Mouse (Mus musculus): Measurements from ENCODE around the gene Scube3.

The Scube3 gene

GRCm38 (mm10) chr17:28176775-28177539, 35.0 kb downstream of the Scube3 start, which contains the start of gene Zfp523:
Zfp523 (plus strand) TSS chr17:28177129.
- peak; percentile 95 for DNase-seq (ENCODE audit: low read depth, low spot score)

GRCm38 (mm10) chr17:28177540-28178046, 35.7 kb downstream of the Scube3 start:
- DNase-seq (ENCODE audit: low read depth, low spot score) = peak; percentile 57

DNA sequence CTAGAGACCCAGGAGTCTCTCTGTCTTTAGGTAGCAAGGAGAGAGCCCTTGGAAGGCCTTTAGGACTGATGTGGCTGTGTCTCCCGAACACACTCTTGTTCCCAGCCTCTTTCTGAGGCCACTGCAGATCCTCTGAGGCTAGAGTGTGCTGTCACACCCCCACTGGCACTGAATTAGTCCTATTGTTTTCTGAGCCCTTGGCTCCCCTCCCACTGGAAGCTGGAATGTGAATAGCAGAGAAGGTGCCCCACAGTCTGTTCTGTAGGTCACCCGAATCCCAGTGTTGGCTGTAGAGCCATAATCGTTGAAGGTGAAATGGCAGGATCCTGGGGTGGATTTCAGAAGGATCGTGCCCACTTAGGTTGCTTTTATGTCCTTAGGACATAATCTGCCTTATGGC, 38.4 kb downstream of the Scube3 start:
- peak; percentile 56 for DNase-seq (ENCODE audit: low read depth, low spot score)

GRCm38 (mm10) chr17:28180783-28181544, 39.0 kb downstream of the Scube3 start:
- DNase-seq (ENCODE audit: low read depth, low spot score) = no peak

- peak; percentile 40 for DNase-seq (ENCODE audit: low read depth, low spot score)
Observed at GRCm38 (mm10) chr17:28184971-28185638, 43.2 kb downstream of the Scube3 start.

- no peak for DNase-seq (ENCODE audit: low read depth, low spot score)
Observed at GRCm38 (mm10) chr17:28188313-28188712, 46.4 kb downstream of the Scube3 start.

GRCm38 (mm10) chr17:28192754-28193153, 50.8 kb downstream of the Scube3 start:
- no peak for DNase-seq (ENCODE audit: low read depth, low spot score)

GRCm38 (mm10) chr17:28193559-28193958, 51.6 kb downstream of the Scube3 start:
- peak; percentile 48 for DNase-seq (ENCODE audit: low read depth, low spot score)

DNA sequence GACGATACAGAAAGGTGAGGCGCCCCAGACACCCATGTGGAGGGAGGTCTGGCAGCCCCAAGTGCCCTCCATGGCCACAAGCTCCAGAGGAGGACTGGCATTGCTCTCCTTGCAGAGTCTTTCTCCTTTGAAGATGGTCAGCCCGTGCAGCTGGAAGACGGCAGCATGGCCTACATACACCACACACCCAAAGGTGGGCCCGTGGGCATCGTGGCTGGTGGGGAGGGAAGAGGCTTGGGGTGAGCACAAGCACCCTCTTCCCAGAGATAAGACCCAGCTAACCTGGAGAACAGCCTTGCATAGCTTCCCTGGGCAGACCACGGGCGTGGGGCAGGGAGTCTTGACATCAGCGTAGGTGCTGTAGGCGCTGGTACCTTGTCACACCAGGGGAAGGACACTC, 53.1 kb downstream of the Scube3 start:
- no peak for DNase-seq (ENCODE audit: low read depth, low spot score)

GRCm38 (mm10) chr17:28197646-28198045, 55.7 kb downstream of the Scube3 start:
- no peak for DNase-seq (ENCODE audit: low read depth, low spot score)

DNA sequence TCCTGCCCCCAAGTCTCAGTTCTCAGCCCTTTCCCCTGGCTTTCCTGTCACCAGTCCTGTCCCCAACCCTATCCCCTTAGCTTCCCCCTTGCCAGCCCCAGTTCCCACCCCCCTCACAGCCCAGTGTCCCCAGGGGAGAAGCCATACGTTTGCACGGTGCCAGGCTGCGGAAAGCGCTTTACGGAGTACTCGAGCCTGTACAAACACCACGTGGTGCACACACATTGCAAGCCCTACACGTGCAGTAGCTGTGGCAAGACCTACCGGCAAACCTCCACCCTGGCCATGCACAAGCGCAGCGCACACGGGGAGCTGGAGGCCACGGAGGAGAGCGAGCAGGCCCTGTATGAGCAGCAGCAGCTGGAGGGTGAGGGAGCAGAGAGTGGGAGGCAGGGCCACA, 60.0 kb downstream of the Scube3 start:
- DNase-seq (ENCODE audit: low read depth, low spot score) = no peak

DNA sequence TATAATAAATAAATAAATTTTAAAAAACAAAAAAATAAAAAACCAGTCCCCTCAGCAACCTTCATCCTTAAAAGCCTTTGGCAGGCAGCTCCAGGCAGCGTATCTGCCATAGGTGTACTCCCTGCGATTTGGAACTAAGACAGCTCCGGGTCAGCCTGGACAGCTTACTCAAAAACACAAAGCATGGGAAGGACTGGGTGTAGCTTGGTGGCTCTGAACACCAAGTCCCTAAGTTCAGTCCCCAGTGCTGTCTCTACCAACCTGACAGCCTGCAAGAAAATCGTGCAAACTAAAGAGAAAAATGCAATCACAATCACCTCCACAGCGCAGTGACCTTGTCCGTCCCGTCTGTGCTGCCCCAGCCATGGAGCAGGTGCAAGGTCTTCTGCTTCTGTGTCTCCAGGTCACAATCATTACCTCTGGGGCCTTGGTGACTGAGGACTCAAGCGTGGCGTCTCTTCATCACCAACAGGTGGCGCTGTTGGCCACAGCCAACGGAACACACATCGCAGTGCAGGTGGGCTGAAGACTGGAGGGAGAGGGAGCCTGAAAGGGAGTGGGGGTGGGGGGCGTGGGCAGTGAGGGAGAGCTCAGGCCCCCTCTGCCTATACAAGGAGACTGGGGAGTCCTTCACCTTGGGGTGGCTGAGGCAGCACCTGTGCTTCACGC, 62.2 kb downstream of the Scube3 start:
- DNase-seq (ENCODE audit: low read depth, low spot score) = peak; percentile 74

DNA sequence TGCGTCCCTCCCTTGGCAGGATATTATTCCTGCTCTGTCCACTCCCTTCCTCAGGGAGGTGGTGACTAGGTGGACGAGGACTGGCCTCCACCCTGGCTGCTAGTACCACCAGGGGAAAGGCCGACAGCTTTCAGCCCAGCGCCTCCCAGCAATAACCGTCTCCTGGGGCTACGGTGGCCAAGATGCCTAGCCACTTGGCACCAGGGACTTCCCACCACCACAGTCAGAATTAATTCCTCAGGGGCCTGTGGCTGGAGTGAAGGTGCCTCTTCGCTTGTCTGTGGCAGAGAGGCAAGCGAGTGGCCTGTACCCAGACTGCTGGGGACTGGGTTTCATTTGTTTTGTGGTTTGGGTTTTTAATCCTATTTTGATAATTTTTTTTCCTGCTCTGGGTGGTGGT, 63.5 kb downstream of the Scube3 start:
- DNase-seq (ENCODE audit: low read depth, low spot score) = no peak

GRCm38 (mm10) chr17:28207092-28207491, 65.2 kb downstream of the Scube3 start:
- DNase-seq (ENCODE audit: low read depth, low spot score) = no peak

DNA sequence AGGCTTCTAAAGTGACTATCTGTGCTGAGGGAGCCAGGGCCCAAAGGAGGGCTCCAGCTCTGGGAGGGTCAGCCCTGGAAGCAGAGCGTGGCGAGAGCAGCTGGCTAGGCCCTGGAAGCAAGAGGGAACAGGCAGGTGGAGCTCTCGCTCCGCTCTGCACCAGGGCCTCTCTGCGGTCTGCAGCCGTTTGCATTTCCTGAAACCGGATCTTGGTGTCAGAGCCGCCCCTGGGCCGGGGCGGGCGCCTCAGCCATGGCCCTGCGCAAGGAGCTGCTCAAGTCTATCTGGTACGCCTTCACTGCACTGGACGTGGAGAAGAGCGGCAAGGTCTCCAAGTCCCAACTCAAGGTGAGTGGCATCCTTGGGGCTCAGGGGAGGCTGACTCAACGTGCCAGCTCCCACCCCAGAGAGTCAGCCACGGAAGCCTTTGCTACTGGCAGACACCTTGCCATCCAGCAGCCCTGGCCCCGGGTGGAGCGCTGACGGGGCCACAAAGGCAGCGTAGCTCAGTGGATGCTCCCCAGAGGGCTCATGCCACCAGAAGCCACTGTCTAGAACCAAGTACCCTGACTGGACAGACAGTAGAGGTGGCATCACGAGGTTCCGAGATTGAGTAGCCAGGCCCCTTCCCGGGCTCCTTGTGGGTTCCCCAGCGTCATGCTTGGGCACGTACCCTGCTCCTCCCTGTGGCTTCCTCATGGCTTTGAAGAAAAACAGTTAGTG, 65.8 kb downstream of the Scube3 start, which contains the start of gene Def6:
TSS of gene Def6 (plus strand) at position 188 of the 723 bp plus-strand sequence.
- peak; percentile 63 for DNase-seq (ENCODE audit: low read depth, low spot score)

GRCm38 (mm10) chr17:28208314-28208612, 66.3 kb downstream of the Scube3 start:
- DNase-seq (ENCODE audit: low read depth, low spot score) = no peak

- no peak for DNase-seq (ENCODE audit: low read depth, low spot score)
Observed at GRCm38 (mm10) chr17:28209457-28210110, 67.6 kb downstream of the Scube3 start.

- DNase-seq (ENCODE audit: low read depth, low spot score) = no peak
Observed at GRCm38 (mm10) chr17:28211921-28212341, 70.0 kb downstream of the Scube3 start.

- no peak for DNase-seq (ENCODE audit: low read depth, low spot score)
Observed at GRCm38 (mm10) chr17:28212391-28212790, 70.5 kb downstream of the Scube3 start.

DNA sequence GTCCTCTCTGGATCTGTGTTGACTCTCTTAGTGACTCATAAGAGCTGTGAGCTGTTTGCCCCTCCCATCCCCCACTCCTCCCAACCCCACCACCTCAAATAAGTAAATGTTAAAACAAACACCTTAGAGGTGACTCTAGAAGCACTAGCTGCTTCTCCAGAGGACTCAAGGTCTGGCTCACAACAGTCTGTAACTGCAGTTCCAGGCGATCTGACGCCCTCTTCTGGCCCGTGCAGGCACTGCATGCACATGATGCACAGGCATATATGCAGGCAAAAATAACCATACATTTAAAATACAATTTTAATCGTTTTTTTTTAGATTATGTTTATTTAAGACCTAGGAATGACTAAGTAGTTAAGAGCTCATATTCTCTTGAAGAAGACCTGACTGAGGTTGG, 71.3 kb downstream of the Scube3 start:
- DNase-seq (ENCODE audit: low read depth, low spot score) = no peak

Measured in brain, adult 2 months (tissue).